Mouse (Mus musculus) cerebellum, adult 2 months (tissue): ENCODE results near the gene Taok3.

Experiments
- CTCF ChIP-seq: fragments of 200-500 bp; IDR thresholded peaks from 2 replicates; pipeline ENCODE4 v1.5.1; 2011; ENCODE audit warnings: low read depth, mild to moderate bottlenecking, control low read depth, low read length, moderate library complexity, borderline replicate concordance; ENCODE audit not compliant: insufficient read depth
- POLR2A ChIP-seq: fragments of 200-500 bp; IDR thresholded peaks from 2 replicates; pipeline ENCODE4 v1.6.1; 2011; ENCODE audit warnings: low read length, control low read depth, borderline replicate concordance; ENCODE audit not compliant: insufficient read depth

GRCm38 (mm10) chr5:117164923-117165322, 45.0 kb downstream of the Taok3 start:
- no peak for TF ChIP-seq CTCF
- TF ChIP-seq POLR2A: no peak
